Mouse (Mus musculus) cerebellum, postnatal 4 days (tissue): ENCODE data around the gene Ppt2.

Experiments used
- DNase-seq, 2 experiments: peaks; one replicate each; pipeline ENCODE4 v3.0.0; 2022; ENCODE audit warnings: low spot score in 2 of 2, mixed read lengths in 1 of 2

The Ppt2 gene

DNA sequence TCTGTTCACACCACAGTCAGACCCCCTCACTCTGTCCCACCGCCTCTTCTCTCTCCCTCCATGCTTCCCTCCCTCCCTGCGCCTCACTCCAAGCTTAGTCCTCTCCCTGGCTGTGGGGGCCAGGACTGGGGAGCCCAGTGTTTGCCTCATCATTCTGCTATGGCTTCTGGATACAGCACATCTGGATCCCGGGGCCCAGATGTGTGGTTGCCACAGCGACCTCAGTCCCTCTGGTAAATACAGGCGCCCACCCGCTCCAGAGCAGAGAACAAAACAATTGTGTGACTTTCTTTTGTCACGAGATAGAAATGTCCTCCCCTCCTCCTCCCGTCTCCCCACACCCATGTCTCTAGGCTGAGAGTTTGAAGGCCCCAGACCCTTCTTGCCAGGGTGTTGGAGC is 28.4 kb upstream of the Ppt2 start:
- DNase-seq, result no peak

GRCm38 (mm10) chr17:34655581-34655991 is 27.3 kb upstream of the Ppt2 start:
- no peak for DNase-seq

DNA sequence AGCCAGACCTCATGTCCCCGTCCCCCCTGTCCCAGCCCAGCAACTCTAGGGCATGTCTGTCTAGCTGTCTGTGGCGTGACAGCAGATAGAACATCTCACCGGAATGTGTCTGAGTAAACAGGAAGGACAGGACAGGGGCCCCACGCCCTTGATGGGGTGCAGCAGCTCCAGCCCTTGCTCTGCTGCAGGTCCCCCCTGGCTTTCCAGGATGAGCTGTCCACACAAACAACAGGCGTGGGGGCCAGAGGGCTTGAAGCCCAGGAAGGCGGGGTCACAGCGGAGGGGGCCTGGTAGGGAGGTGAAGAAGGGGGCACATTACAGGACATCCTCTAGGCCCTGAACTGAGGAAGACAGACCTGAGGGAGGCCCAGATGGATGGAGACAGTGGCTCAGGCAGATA is 26.9 kb upstream of the Ppt2 start:
- DNase-seq, result no peak

DNA sequence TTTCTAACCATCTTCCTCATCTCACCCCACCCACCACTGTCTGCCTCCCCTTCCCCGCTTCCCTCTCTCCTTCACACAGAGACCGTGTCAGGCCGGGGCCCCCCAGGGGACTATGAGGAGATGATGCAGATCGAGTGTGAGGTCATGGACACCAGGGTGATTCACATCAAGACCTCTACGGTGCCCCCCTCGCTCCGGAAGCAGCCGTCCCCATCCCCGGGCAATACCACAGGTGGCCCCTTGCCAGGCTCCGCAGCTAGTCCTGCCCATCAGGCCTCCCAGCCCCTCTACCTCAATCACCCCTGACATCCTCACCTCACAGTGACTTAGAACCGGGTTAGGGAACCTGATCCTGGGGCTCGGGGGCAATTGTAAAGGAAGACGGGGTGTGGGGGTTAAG is 26.1 kb upstream of the Ppt2 start:
- no peak for DNase-seq

GRCm38 (mm10) chr17:34653746-34654285 is 25.5 kb upstream of the Ppt2 start:
- DNase-seq, result no peak

GRCm38 (mm10) chr17:34652985-34653384 is 24.7 kb upstream of the Ppt2 start:
- no peak for DNase-seq

- DNase-seq, result no peak
Observed at GRCm38 (mm10) chr17:34652546-34652945, 24.2 kb upstream of the Ppt2 start.

GRCm38 (mm10) chr17:34651507-34652221 is 23.4 kb upstream of the Ppt2 start:
- DNase-seq, result no peak

DNA sequence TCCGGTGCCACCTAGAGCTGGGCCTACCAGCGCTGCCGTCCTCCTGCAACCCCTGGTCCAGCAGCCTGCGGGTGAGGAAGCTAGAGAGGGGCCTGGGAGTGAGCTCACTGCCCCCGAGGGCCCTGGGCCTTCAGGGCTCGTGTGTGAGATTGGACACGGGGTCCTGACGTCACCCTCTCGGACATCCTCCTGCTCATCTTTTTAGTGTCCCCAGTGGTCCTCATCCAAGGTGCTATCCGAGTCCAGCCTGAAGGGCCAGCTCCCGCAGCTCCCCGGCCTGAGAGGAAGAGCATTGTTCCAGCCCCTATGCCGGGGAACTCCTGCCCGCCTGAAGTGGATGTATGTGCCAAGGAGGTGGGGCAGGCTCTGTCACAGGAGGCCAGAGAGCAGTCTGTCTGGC is 22.5 kb upstream of the Ppt2 start:
- no peak for DNase-seq

GRCm38 (mm10) chr17:34649106-34649864 is 21.0 kb upstream of the Ppt2 start:
- DNase-seq, result no peak

DNA sequence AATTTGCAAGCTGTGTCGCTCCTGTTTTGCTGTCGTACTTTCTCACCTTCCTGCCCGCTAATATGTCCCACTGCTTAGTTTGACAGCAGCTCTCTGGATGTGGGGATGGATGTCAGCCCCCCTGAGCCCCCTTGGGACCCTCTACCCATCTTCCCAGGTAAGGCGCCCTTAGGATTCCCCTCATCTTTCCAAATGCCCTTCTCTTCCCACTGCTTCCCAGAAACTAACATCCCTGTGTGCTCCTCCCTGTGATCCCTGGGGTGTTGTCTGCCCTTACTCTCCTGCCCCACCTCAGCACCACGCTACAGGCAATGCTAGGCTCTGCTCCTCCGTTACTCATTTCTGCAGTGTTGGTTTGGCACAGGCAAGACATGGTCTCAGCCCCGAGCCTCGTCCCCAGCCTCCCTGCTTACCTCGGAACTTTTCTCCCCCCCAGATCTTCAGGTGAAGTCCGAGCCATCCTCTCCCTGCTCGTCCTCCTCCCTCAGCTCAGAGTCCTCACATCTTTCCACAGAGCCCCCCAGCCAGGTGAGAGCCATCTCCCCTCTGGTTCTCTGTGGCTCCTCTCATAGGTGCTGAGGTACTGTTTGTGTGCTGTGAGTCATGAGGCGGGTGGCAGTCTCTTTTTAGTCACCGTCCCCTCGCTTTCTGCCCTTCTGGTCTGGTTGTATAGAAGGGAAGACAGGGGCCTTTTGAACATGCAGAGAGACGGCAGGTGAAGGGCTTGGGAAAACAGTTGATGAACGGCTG is 20.0 kb upstream of the Ppt2 start:
- DNase-seq, result no peak

GRCm38 (mm10) chr17:34646906-34647787 is 18.8 kb upstream of the Ppt2 start, which contains the start of gene Atf6b:
TSS of gene Atf6b (plus strand) at chr17:34647146.
- peak; percentile 81 to 91 for DNase-seq

DNA sequence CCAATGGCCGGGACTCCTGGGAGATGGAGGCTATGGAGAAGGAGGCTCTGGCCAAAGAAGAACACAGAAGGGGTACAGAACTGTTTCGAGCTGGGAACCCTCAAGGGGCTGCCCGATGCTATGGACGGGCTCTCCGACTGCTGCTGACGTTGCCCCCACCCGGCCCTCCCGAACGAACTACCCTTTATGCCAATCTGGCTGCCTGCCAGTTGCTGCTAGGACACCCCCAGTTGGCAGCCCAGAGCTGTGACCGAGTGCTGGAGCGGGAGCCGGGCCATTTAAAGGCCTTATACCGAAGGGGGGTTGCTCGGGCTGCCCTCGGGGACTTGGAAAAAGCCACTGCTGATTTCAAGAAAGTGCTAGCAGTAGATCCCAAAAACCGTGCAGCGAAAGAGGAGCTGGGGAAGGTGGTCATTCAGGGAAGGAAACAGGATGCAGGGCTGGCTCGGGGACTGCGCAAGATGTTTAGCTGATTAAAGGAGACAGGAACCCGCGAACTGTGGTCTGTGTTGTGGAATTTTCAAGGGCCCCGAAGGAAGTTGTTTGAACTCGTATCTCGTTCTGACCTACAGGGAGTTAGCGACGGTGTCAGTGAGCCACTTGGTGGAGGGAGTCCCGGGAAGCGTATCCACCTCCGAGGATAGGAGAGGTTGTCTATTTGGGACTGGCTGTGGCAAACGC is 17.7 kb upstream of the Ppt2 start:
- DNase-seq, result no peak

- DNase-seq, result no peak
Observed at GRCm38 (mm10) chr17:34645256-34645829, 17.0 kb upstream of the Ppt2 start.

- peak; percentile 90 to 94 for DNase-seq
Observed at GRCm38 (mm10) chr17:34644608-34645007, 16.3 kb upstream of the Ppt2 start, which contains the start of gene Fkbpl. TSS of gene Fkbpl (plus strand) at chr17:34644764.

DNA sequence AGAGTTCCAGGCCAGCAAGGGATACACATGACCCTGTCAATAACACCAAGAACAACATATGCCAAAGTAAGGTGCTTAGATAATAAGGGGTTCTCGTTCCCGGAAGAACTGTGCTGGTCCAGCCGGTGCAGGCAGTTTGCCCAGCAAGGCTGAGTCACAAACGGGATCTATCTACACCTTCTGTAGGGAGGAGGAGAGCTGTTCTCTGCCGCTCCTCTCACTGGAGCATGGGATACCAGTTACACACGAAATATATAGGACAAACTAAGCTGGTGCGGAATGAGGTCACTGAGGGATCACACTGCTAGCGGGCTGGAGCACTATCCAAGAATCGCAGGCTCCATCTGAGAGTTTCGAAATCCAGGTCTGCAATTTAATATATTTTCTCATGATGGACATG is 15.6 kb upstream of the Ppt2 start:
- DNase-seq, result no peak

GRCm38 (mm10) chr17:34643379-34643778 is 15.1 kb upstream of the Ppt2 start:
- DNase-seq, result no peak

DNA sequence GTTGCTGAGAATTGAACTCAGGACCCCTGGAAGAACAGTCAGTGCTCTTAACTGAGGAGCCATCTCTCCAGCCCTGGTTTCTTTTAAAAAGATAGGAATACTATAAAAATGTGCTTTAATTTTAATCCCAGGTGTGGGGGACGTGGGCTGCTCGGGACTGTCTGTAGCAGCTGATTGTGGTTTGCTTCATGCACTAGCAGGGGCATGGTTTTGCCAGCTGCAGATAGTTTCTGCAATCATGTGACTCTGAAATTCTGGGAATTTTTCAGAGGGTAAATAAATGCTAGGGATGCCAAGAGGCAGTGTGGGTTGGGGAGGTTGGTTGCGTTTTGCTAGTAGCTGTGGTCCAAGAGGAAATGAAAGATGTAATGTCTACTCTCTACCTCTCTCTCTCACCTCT is 13.6 kb upstream of the Ppt2 start:
- no peak for DNase-seq

DNA sequence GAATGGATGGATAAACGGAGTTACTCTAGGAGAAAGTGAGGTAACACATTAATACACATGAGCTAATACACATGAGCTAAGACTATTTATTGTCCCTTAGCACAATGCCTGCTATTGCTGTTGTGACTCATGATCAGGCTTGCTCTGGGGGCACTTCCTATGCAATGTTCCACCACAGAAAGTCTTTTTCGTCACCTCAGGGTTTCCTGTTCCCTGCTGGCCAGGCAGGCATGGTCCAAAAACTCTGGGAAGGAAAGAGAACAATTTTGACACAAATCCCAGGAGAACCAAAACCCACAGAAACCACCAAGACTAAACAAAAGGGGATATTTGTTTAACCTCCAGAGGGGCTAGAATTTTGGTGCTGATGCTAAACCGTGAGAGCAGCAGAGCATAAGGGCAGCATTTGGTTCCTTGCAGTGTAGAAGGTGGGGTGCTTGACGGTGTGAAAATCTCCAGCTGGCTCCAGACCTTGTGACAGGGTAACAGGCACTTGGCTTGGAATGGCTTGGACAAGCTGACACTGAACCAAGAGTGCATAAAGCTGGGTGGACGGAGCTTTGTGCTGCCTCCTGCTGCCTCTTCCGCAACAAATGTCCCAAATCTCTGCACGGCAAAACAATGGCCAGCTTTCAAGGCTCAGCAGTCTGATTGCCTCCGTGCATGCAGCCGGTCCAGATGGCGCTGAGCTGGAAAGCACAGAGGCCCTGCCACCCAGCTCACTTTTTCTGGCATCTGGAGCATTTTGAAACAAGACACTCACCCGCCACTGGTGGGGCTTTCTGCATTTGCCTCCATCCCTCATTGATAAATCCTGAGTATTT is 12.7 kb upstream of the Ppt2 start:
- peak in 1 of 2 experiments; percentile 55 for DNase-seq
